Mouse (Mus musculus): ENCODE measurements around the gene Lrrc8b. TPM values are rescaled to one million over a fixed set of nuclear protein-coding genes. Genes with fewer than 3 reads are reported as not detected.

The Lrrc8b gene
- polyA plus RNA-seq, 1 experiment from 2014 or later = 18.5 TPM

- WGBS = 88% methylated on average over 9 of the region's 9 CpGs
- peaks cover 4% of the 10 kb centered on the region; the same call in 1 of the 2 replicates for H3K4me1 ChIP-seq (ENCODE audit: control insufficient read depth, insufficient read depth, low read length)
- H3K27me3 ChIP-seq (ENCODE audit: control insufficient read depth, insufficient read depth, low read depth, low read length) = no peaks in the 10 kb centered on the region
- no peaks in the 10 kb centered on the region for H3K9me3 ChIP-seq (replicated peaks; ENCODE audit: control insufficient read depth, low read length, poor library complexity, severe bottlenecking)
- H3K27ac ChIP-seq (ENCODE audit: low read length) = no peak overlapping the region
- no peak overlapping the region for H3K4me3 ChIP-seq (ENCODE audit: low read depth, low read length)
- peaks cover 2% of the 10 kb centered on the region; the same call in 1 of the 2 replicates for H3K36me3 ChIP-seq (ENCODE audit: control insufficient read depth, insufficient read depth, low read length)
- no peak overlapping the region for H3K4me2 ChIP-seq (ENCODE audit: low read length)
- no peak for ATAC-seq
- H3K9ac ChIP-seq (ENCODE audit: low read depth, low read length) = no peak overlapping the region
Observed at GRCm38 (mm10) chr5:105526766-105527165, 111.2 kb downstream of the Lrrc8b start.

GRCm38 (mm10) chr5:105527477-105528331 is 112.1 kb downstream of the Lrrc8b start:
- 96% methylated on average over 23 of the region's 23 CpGs for WGBS
- Histone ChIP-seq H3K27me3 (ENCODE audit: control insufficient read depth, insufficient read depth, low read depth, low read length) (no peaks in the 10 kb centered on the region), H3K36me3 (ENCODE audit: control insufficient read depth, insufficient read depth, low read length) (peaks cover 2% of the 10 kb centered on the region; the same call in 1 of the 2 replicates), H3K4me1 (ENCODE audit: control insufficient read depth, insufficient read depth, low read length) (peaks cover 4% of the 10 kb centered on the region; the same call in 1 of the 2 replicates), H3K27ac (ENCODE audit: low read length) (no peak overlapping the region), H3K4me3 (ENCODE audit: low read depth, low read length) (no peak overlapping the region), H3K9ac (ENCODE audit: low read depth, low read length) (no peak overlapping the region), H3K9me3 (replicated peaks; ENCODE audit: control insufficient read depth, low read length, poor library complexity, severe bottlenecking) (no peaks in the 10 kb centered on the region), H3K4me2 (ENCODE audit: low read length) (no peak overlapping the region)
- no peak for ATAC-seq

- no peaks in the 10 kb centered on the region for H3K27me3 ChIP-seq (ENCODE audit: control insufficient read depth, insufficient read depth, low read depth, low read length)
- no peak overlapping the region for H3K4me3 ChIP-seq (ENCODE audit: low read depth, low read length)
- H3K9me3 ChIP-seq (replicated peaks; ENCODE audit: control insufficient read depth, low read length, poor library complexity, severe bottlenecking) = no peaks in the 10 kb centered on the region
- H3K27ac ChIP-seq (ENCODE audit: low read length) = no peak overlapping the region
- no peaks in the 10 kb centered on the region for H3K4me1 ChIP-seq (ENCODE audit: control insufficient read depth, insufficient read depth, low read length)
- 89% methylated on average over 6 of the region's 6 CpGs for WGBS
- peaks cover 2% of the 10 kb centered on the region; the same call in 1 of the 2 replicates for H3K36me3 ChIP-seq (ENCODE audit: control insufficient read depth, insufficient read depth, low read length)
- no peak for ATAC-seq
- no peak overlapping the region for H3K9ac ChIP-seq (ENCODE audit: low read depth, low read length)
- no peak overlapping the region for H3K4me2 ChIP-seq (ENCODE audit: low read length)
Observed at GRCm38 (mm10) chr5:105530576-105530975, 115.0 kb downstream of the Lrrc8b start.

- ATAC-seq = no peak
Observed at GRCm38 (mm10) chr5:105535186-105535585, 119.6 kb downstream of the Lrrc8b start.

GRCm38 (mm10) chr5:105536172-105536571 is 120.6 kb downstream of the Lrrc8b start:
- H3K36me3 ChIP-seq (ENCODE audit: control insufficient read depth, insufficient read depth, low read length) = peaks cover 7% of the 10 kb centered on the region
- 87% methylated on average over 2 of the region's 2 CpGs for WGBS
- no peaks in the 10 kb centered on the region for H3K4me1 ChIP-seq (ENCODE audit: control insufficient read depth, insufficient read depth, low read length)
- no peak overlapping the region for H3K4me3 ChIP-seq (ENCODE audit: low read depth, low read length)
- ATAC-seq = no peak
- H3K4me2 ChIP-seq (ENCODE audit: low read length) = no peak overlapping the region
- H3K9ac ChIP-seq (ENCODE audit: low read depth, low read length) = no peak overlapping the region
- no peaks in the 10 kb centered on the region for H3K27me3 ChIP-seq (ENCODE audit: control insufficient read depth, insufficient read depth, low read depth, low read length)
- no peak overlapping the region for H3K27ac ChIP-seq (ENCODE audit: low read length)
- H3K9me3 ChIP-seq (replicated peaks; ENCODE audit: control insufficient read depth, low read length, poor library complexity, severe bottlenecking) = no peaks in the 10 kb centered on the region; the same call in 1 of the 2 replicates

More at GRCm38 (mm10) chr5:105535186-105535585, 119.6 kb downstream of the Lrrc8b start:
- H3K9me3 ChIP-seq (replicated peaks; ENCODE audit: control insufficient read depth, low read length, poor library complexity, severe bottlenecking) = no peaks in the 10 kb centered on the region; the same call in 1 of the 2 replicates
- 95% methylated on average over 3 of the region's 3 CpGs for WGBS
- H3K4me1 ChIP-seq (ENCODE audit: control insufficient read depth, insufficient read depth, low read length) = no peaks in the 10 kb centered on the region
- no peak overlapping the region for H3K27ac ChIP-seq (ENCODE audit: low read length)
- no peaks in the 10 kb centered on the region for H3K27me3 ChIP-seq (ENCODE audit: control insufficient read depth, insufficient read depth, low read depth, low read length)
- no peak overlapping the region for H3K4me2 ChIP-seq (ENCODE audit: low read length)
- H3K36me3 ChIP-seq (ENCODE audit: control insufficient read depth, insufficient read depth, low read length) = peaks cover 7% of the 10 kb centered on the region
- no peak overlapping the region for H3K4me3 ChIP-seq (ENCODE audit: low read depth, low read length)
- H3K9ac ChIP-seq (ENCODE audit: low read depth, low read length) = no peak overlapping the region

GRCm38 (mm10) chr5:105537101-105537723 is 121.6 kb downstream of the Lrrc8b start:
- H3K4me3 ChIP-seq (ENCODE audit: low read depth, low read length) = no peak overlapping the region
- 70% methylated on average over 11 of the region's 11 CpGs for WGBS
- no peaks in the 10 kb centered on the region for H3K4me1 ChIP-seq (ENCODE audit: control insufficient read depth, insufficient read depth, low read length)
- H3K9me3 ChIP-seq (replicated peaks; ENCODE audit: control insufficient read depth, low read length, poor library complexity, severe bottlenecking) = no peaks in the 10 kb centered on the region; the same call in 1 of the 2 replicates
- H3K27ac ChIP-seq (ENCODE audit: low read length) = no peak overlapping the region
- H3K9ac ChIP-seq (ENCODE audit: low read depth, low read length) = no peak overlapping the region
- no peak overlapping the region for H3K4me2 ChIP-seq (ENCODE audit: low read length)
- H3K27me3 ChIP-seq (ENCODE audit: control insufficient read depth, insufficient read depth, low read depth, low read length) = no peaks in the 10 kb centered on the region
- peaks cover 7% of the 10 kb centered on the region for H3K36me3 ChIP-seq (ENCODE audit: control insufficient read depth, insufficient read depth, low read length)
- no peak for ATAC-seq

Other genes with a start within 250 kb of the Lrrc8b start
- 0.87 and 0.92 TPM in 2 replicates for gene Gbp10, start 176.2 kb upstream of the Lrrc8b start, polyA plus RNA-seq (2015; fragmentation: Nextera tagmentation; extraction: Ambion mirVana)
- gene Gm43302, start 122.1 kb upstream of the Lrrc8b start, polyA plus RNA-seq (2015; fragmentation: Nextera tagmentation; extraction: Ambion mirVana) = 0.06 and 0.31 TPM in 2 replicates
- gene Gbp6, start 122.1 kb upstream of the Lrrc8b start, polyA plus RNA-seq (2015; fragmentation: Nextera tagmentation; extraction: Ambion mirVana) = 1.8 and 2.0 TPM in 2 replicates
- 10.4 and 13.0 TPM in 2 replicates for gene Lrrc8c, start 103.6 kb downstream of the Lrrc8b start, polyA plus RNA-seq (2015; fragmentation: Nextera tagmentation; extraction: Ambion mirVana)